Comparison of ENCODE assay signal across 22 mouse cellular contexts in genomic region chr5:10477461-10477860, GRCm38 (mm10).
DNase-seq lines count a peak whose midpoint lies in the region; ATAC-seq lines count a peak whose summit lies in the region.
"Had no signal": no experiment of that assay in that cellular context is flagged by ENCODE, and none has a peak within 500 bp of the region (broad histone marks: within the 10 kb centered on the region; RNA-seq: fewer than 3 reads in every experiment).

No protein-coding gene starts in this region.

- peak; percentile 19 for DNase-seq in embryo, embryonic 10 days (ENCODE audit: low spot score)
- DNase-seq in embryo, embryonic 9.5 days (ENCODE audit: extremely low spot score) = no peak
- peak; percentile 17 for DNase-seq in Muller cell, postnatal 12 days (ENCODE audit: inconsistent ontology term)
- peak; percentile 23 for DNase-seq in embryo, embryonic 11 days
- peak; percentile 25 for DNase-seq in forelimb bud, embryonic 11.5 days (ENCODE audit: low read depth, low spot score)
- no peak for DNase-seq in thymus, postnatal 0 days (ENCODE audit: low spot score)
- DNase-seq in frontal cortex, adult 2 months (ENCODE audit: extremely low spot score in 1 of 2, low spot score in 1 of 2) = no peak
- DNase-seq: adrenal gland, adult 2 months; adrenal gland, postnatal 10 days; adrenal gland, postnatal 25 days; B cell, adult 2 months; cerebellum, adult 11 months; cerebellum, adult 18-20 months; cerebellum, adult 8-10 months; cerebellum, adult 9-11 months; cerebellum, postnatal 14 days; cerebellum, postnatal 36 days; forebrain, postnatal 0 days had no signal

- ATAC-seq in monocyte, adult 5-6 weeks (replicated peaks; ENCODE audit: insufficient number of reproducible peaks, low FRiP score, low TSS enrichment, poor library complexity, severe bottlenecking) = no peak
- ATAC-seq: CD4-positive, CD25-positive, alpha-beta regulatory T cell, adult 4 months; forebrain, embryonic 13.5 days; forebrain, embryonic 15.5 days; forebrain, postnatal 0 days had no signal

Comparison
In these comparisons a context has a peak if more than half of its experiments do, and no peak if none do; other contexts are left out.
1. DNase-seq: peak in embryo, embryonic 10 days (single experiment), Muller cell, postnatal 12 days (single experiment), embryo, embryonic 11 days (single experiment) and forelimb bud, embryonic 11.5 days (single experiment); none in embryo, embryonic 9.5 days (single experiment), thymus, postnatal 0 days (single experiment) and frontal cortex, adult 2 months (0 of 2).